Mouse (Mus musculus) hematopoietic stem cell, adult 5-6 weeks (primary cell): ENCODE data around the gene Mthfr. TPM values are rescaled to one million over a fixed set of nuclear protein-coding genes. Genes with fewer than 3 reads are reported as not detected.

Experiments used
- ATAC-seq, 2 experiments: fragments of 125-278 bp in 1 of 2; replicated peaks in 1 of 2; 2 replicates each; pipeline ENCODE4 v1.8.0; 2016 to 2017; ENCODE audit warnings: inconsistent platforms in 2 of 2, mild to moderate bottlenecking in 2 of 2, moderate number of reproducible peaks in 2 of 2, low read depth in 1 of 2, moderate TSS enrichment in 1 of 2; ENCODE audit not compliant: low FRiP score in 2 of 2, poor library complexity in 2 of 2, severe bottlenecking in 2 of 2, insufficient read depth in 1 of 2, low TSS enrichment in 1 of 2
- total RNA-seq: library from RNA; stranded (forward); fragments of 172-1452, 232-1000 nt; gene quantifications from 2 replicates; pipeline ENCODE4 v1.2.3, GENCODE M21; 2017

The Mthfr gene
- total RNA-seq, 1 experiment from 2014 or later: 4.1 TPM

- peak; percentile 96 to 97 for ATAC-seq
Observed at GRCm38 (mm10) chr4:148101801-148102527, 63.1 kb downstream of the Mthfr start.

DNA sequence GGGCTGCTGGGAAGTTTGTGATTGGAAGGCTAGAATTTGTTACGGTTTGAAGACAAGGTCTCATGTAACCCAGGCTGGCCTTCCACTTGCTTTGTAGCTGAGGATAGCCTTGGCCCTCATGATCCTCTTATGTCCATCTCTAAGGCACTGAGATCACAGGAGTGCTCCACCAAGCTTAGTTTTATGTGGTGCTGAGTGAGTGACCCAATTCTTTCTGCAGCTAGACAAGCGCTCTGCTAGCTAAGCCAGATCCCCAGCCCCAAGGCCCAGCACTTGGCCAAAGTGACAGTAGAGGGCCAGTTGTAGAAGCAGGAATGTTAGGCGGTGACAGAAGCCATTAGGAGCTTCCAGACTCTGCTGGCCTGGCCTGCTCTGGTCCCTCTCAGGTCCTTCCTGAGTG is 65.3 kb downstream of the Mthfr start:
- ATAC-seq: no peak

DNA sequence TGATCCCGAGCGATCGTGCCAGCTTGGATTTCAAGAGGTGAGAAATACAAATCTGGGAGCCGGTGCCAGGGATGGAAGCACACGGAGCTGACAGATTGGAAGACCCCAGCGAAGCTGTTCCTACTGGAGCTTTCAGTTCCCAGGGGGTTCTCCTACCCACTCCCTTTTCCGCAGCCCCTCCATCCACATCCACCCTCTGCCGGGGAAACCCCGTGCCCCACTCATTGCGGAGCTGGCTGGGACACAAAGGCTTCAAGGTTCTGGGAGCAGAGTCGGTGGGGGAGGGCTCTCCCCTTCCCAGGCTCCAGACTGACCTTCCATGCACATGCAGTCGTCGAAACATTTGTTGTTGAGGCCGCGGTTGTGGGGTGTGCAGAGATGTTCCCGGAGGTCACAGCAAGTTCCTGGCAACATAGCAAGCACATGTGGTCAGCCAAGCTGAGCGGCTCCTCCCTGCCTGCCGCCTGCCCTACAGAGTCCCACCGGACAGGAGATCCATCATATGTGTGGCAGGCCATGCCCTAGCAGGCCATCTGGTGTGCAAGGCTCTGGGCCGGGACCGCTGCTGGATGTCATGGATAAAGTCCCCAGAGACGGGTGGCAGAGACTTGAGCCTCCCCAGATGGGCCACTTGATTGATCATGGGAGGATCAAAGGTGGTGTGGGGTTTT is 68.9 kb downstream of the Mthfr start:
- ATAC-seq: no peak

- 0 out of 4 replicates have a peak, but pooled peaks have one; percentile 23 for ATAC-seq
Observed at GRCm38 (mm10) chr4:148108565-148109100, 69.8 kb downstream of the Mthfr start.

Other genes starting within 250 kb of the Mthfr start
- gene Zfp984, start 229.3 kb upstream of the Mthfr start, total RNA-seq: 42.7 and 60.9 TPM in 2 replicates
- gene Zfp933, start 190.7 kb upstream of the Mthfr start, total RNA-seq: 12.8 and 16.1 TPM in 2 replicates
- 29.5 and 39.4 TPM in 2 replicates for gene Miip, start 170.3 kb upstream of the Mthfr start, total RNA-seq
- 18.2 and 19.9 TPM in 2 replicates for gene Fv1, start 170.1 kb upstream of the Mthfr start, total RNA-seq
- gene Mfn2, start 134.4 kb upstream of the Mthfr start, total RNA-seq: 27.5 and 29.5 TPM in 2 replicates
- gene Plod1, start 102.3 kb upstream of the Mthfr start, total RNA-seq: 10.5 and 11.4 TPM in 2 replicates
- 25.0 and 31.0 TPM in 2 replicates for gene 2510039O18Rik, start 98.2 kb upstream of the Mthfr start, total RNA-seq
- not detected in 2 replicates for gene Nppb, start 53.3 kb upstream of the Mthfr start, total RNA-seq
- gene Nppa, start 38.4 kb upstream of the Mthfr start, total RNA-seq: not detected in 2 replicates
- gene Clcn6, start 256 bp upstream of the Mthfr start, total RNA-seq: 4.3 TPM in 2 replicates
- 42.2 and 44.9 TPM in 2 replicates for gene Agtrap, start 49.0 kb downstream of the Mthfr start, total RNA-seq
- gene Mad2l2, start 91.3 kb downstream of the Mthfr start, total RNA-seq: 4.1 and 10.3 TPM in 2 replicates
- gene Draxin, start 91.6 kb downstream of the Mthfr start, total RNA-seq: not detected in 2 replicates
- gene Fbxo6, start 113.1 kb downstream of the Mthfr start, total RNA-seq: 6.2 and 13.1 TPM in 2 replicates
- gene Fbxo44, start 121.4 kb downstream of the Mthfr start, total RNA-seq: 3.9 and 4.1 TPM in 2 replicates
- gene Fbxo2, start 121.5 kb downstream of the Mthfr start, total RNA-seq: not detected in 2 replicates
- gene Disp3, start 248.9 kb downstream of the Mthfr start, total RNA-seq: not detected in 2 replicates